Mouse (Mus musculus) limb, embryonic 10.5 days (tissue): ENCODE measurements at regions not wholly inside any gene's neighbourhood (a gene's known extent, or its start where the extent isn't known, plus 50 kb on each side); places are given as distances from the start of the nearest gene placed in this dataset.

Source experiments
- DNase-seq: peaks from one replicate; pipeline ENCODE4 v3.0.0-alpha.2; 2017; ENCODE audit warnings: low spot score
- H3K27ac ChIP-seq: fragments of 300-500 bp; sonication (generic); 2 replicates; pipeline ENCODE4 v1.5.1; 2016; ENCODE audit warnings: mild to moderate bottlenecking
- H3K27me3 ChIP-seq: fragments of 300-500 bp; sonication (generic); 2 replicates; pipeline ENCODE4 v1.6.1; 2016; ENCODE audit warnings: low read depth, mild to moderate bottlenecking; ENCODE audit not compliant: poor library complexity, severe bottlenecking
- H3K36me3 ChIP-seq: fragments of 300-500 bp; sonication (generic); 2 replicates; pipeline ENCODE4 v1.6.1; 2016; ENCODE audit warnings: mild to moderate bottlenecking, moderate library complexity
- H3K4me1 ChIP-seq: fragments of 300-500 bp; sonication (generic); 2 replicates; pipeline ENCODE4 v1.6.1; 2016
- H3K4me3 ChIP-seq: fragments of 300-500 bp; sonication (generic); 2 replicates; pipeline ENCODE4 v1.5.1; 2016; ENCODE audit warnings: mild to moderate bottlenecking, moderate library complexity
- H3K9me3 ChIP-seq: fragments of 300-500 bp; sonication (generic); replicated peaks from 2 replicates; pipeline ENCODE4 v1.6.1; 2016; ENCODE audit warnings: mild to moderate bottlenecking
- WGBS: fragments of 180-500 bp; shearing (Covaris S2); methylation state at CpG from one replicate; pipeline ENCODE4 v1.1.7; 2016; 5-methylcytosine and 5-hydroxymethylcytosine counted together

DNA sequence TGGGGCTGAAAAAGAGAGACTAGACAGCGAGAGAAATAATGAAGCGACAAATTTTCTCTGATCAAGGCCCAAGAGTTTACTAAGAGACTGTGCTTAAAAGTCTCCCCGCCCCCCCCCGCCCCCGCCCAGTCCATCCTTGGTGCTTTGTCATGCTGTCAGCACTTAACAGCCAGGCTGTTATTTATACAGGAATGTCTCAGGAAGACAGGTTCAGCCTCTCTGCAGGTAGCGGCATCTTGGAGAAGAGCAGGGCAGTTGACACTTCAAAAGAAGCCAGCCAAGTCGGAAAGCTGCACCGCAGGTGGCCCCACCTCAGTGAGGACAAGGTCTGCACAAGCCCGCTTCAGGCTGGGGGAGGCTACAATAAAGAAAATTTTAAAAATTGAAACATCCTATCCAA is 487.6 kb downstream of the Pdzph1 start:
- WGBS, result 10% methylated on average over 9 of the region's 9 CpGs
- DNase-seq, result peak; percentile 28
- H3K27me3 ChIP-seq, result no peaks in the 10 kb centered on the region

DNA sequence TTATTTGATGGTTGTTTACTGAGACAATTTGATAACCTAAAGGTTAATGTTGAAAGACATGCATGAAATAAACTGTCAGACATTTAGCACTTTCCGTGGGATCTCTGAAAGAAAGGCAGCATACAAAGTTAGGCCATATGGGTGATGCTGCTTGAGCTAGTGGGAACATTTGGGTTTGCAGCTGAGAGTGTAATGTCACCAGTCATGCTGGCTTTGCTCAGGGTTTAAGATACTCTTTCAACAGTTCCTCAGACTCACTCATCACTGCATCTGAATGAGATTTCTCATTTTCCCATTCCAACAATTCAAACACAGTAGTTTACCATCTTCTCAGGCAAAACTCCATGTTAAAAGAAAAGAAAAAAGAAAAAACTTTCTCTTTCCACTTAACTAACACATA is 522.3 kb downstream of the Pdzph1 start:
- no peaks in the 10 kb centered on the region for H3K9me3 ChIP-seq
- H3K36me3 ChIP-seq, result no peaks in the 10 kb centered on the region
- no peak overlapping the region for H3K27ac ChIP-seq
- DNase-seq, result no peak
- H3K4me3 ChIP-seq, result no peak overlapping the region
- WGBS, result 88% methylated on average over 1 of the region's 1 CpGs
- H3K4me1 ChIP-seq, result no peaks in the 10 kb centered on the region
- no peaks in the 10 kb centered on the region for H3K27me3 ChIP-seq

More for the DNA sequence above, 487.6 kb downstream of the Pdzph1 start:
- H3K4me3 ChIP-seq, result no peak overlapping the region
- no peaks in the 10 kb centered on the region for H3K4me1 ChIP-seq
- no peak overlapping the region for H3K27ac ChIP-seq
- H3K36me3 ChIP-seq, result no peaks in the 10 kb centered on the region
- H3K9me3 ChIP-seq, result no peaks in the 10 kb centered on the region
